Mouse (Mus musculus): ENCODE data around the gene Hand1.

Gene Hand1

DNA sequence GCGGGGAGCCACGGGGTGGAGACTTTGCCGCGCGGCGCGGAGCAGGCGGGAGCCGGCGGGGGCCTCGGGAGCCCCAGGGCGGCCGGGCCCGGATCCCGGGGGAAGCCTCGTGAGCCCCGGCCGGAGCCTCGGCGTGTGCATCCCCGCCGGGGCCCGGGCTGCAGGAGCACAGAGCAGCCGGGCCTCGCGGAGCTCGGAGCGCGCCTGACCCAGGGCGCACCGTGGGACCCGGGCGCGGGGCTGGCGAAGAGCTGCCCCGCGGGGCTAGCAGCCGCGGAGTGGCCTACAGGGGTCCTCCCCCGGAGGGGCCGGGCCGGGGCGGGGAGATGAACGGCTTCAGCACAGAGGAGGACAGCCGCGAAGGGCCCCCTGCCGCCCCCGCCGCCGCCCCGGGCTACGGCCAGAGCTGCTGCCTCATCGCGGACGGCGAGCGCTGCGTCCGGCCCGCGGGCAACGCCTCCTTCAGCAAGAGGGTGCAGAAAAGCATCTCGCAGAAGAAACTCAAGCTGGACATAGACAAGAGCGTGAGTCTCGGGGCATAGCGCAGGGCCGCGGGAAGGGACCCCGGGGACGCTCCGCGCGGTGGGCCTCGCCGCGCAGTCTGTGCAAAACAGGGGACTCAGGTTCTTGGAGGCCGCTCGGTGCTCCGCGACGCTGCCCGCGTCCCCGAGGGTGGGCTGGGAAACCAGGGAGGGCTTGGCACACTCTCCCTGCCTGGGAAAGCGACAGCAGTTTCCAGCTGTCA, 30.7 kb downstream of the Hand1 start:
- no peak for DNase-seq (ENCODE audit: low read depth)

DNA sequence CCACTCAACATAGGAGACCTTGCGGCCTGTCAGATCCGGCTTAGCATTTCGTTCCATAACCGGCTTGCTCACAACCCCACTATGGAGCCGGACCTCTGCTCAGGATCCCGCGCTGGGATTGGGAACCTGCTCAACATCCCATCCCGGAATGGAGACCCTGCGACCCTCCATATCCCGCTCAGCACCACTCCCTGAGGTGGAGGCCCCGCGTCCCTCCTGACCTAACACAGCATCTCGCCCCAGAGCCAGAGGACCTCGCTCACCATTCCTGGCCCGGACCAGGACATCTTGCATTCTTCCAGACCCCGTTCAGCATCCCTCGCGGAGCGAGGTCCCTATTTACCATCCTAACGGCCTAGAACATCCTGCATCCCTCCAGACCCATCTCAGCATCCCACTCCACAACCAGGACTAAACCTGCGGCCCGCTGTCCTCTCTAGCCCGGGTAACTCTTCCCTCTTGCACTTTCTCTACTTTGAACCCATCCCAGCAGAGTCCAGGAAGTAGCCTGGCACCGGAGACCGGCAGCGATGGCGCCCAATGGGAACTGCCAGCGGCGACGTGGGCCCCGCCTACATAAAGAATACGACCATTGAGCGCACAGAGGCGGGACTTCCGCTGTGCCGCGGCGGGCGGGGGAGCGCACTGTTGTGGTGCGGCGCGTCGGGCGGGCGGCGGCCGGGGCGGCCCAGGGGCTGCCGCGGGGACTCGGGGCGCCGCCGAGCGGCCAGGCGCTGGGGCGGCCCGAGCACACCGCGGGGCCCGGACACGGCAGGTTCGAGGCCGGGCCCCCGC, 31.4 kb downstream of the Hand1 start, which contains the start of gene Sap30l:
TSS of gene Sap30l (plus strand) at position 667 of the 795 bp plus-strand sequence.
- DNase-seq (ENCODE audit: low read depth), result peak; percentile 90

DNA sequence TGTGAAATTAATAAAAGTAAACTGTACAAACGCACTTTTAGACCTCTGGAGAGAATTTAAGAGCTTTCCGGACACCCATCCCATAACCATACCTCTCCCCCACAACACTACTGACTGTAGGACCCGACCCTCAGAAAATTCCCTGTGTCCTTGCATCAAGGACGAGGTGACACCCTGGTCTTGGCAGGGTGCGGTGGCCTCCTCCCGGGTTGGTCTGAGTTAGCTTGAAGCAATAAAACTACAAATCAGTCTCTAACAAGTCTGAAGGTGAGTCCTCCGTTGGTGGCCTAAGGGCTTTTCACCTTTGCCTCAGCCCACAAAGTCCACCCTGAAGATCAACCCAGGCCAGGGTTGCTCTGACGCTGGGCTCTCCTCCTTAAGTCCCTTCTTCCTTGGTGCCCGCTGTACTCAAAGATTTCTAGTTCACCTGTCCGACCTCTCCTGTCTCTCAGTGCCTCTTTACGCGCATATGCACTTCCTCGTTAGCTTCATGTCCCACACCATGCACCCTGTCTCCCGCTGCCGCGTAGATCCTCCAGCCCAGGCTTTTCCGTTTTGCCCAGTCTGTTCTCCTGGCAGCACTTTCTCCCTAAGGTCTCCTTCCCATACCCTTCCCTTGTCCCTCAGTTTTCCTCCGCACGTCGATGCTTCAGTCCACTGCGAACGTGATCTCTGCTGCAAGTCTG, 32.2 kb downstream of the Hand1 start:
- no peak for DNase-seq (ENCODE audit: low read depth)

DNA sequence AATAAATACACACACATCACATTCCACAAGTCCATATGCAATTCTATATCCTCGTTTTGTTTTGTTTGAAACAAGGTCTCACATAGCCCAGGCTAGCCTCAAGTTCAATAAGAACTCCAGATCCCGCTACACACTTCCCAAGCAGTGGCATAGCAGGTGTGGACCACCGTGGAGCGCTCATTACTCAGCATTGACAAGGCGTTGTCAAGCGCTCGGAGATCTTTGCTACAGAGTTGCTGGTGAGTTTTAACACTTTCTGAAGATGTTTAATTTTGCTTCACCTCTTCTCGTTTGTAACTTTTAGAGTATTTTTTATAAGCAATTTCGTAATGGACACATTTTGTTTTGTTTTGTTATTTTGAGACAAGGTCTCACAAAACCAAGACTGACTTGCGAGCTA, 33.2 kb downstream of the Hand1 start:
- DNase-seq (ENCODE audit: low read depth), result no peak

DNA sequence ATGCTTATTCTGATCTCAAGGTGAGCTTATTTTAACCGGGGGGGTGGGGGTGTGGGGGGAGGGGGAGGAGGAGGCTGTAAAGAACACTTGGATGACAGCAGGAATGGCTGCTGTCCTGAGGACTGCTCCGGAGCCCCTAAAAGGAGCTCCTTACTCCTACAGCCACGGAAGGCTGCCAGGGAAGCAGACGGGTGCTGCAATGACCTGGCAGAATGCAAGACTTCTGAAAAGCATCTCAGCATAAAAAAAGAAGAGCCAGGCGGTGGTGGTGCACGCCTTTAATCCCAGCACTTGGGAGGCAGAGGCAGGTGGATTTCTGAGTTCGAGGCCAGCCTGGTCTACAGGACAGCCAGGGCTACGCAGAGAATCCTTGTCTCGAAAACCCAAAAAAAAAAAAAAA, 34.8 kb downstream of the Hand1 start:
- DNase-seq (ENCODE audit: low read depth), result no peak

DNA sequence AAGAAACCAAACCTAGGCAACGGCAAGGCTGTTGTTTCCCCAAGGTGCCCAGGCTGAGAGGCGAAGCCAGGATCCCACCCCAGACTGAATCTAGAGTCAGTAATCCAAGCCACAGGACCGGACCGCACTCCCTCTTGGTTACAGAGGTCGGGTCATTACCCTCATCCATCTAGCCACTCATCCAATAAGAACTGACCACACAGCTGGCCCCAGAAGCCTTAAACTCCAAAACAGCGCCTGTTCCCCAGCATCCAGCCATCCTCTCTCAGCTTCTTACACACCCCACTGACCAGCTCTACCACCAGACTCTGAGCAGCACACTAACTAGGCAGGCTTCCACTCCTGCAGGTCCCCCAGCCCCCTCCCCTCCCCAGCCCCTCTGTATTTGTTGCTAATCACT, 37.5 kb downstream of the Hand1 start:
- DNase-seq (ENCODE audit: low read depth), result no peak

DNA sequence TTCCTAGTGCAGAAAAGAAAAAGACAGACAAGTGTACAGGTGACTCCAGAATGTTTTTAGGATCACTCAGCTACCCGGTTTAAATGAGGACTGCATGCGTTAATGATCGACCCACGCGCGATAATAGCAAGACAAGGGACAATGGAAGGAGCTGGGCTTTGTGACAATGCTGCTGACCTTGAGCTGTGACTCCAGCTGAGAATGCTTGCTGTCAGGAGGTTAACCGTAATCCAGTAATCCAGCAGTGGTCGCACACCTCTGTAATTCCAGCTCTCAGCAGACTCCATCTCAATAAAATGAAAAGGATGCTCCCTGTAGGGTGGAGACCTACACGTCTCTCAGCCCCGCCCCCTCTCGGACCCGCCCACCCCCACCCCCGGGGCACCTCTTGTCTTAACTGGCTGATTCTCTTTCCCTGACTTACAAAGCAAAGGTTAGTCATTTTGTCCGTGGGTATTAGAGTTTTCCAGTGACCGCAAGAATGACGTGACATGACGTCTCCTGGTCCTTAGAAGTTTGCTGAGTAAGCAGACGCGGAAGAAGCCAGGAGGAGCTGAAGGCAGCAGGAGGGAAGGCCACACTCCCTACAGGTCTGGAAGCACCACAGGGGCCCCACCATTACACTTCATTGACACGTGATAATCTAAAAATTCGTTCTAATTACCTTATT, 41.6 kb downstream of the Hand1 start:
- no peak for DNase-seq (ENCODE audit: low read depth)

DNA sequence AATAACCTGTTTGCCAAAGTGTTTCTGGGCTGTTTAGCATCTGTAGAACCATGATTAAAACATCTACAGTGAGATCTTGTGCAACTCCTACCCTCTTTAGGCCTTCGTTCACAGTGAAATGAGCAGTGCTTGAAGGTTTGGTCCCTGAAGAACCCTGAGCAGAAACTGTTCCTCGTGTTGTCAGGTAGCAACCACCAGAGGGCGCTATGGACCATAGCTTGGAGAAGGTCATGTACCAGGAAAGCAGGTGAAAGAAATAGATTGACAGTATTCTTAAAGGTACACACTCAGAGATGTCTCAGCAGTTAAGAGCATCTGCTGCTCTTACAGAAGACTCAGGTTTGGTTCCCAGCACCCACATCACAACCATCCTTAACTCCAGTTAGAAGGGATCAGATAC, 44.7 kb downstream of the Hand1 start:
- peak; percentile 57 for DNase-seq (ENCODE audit: low read depth)

DNA sequence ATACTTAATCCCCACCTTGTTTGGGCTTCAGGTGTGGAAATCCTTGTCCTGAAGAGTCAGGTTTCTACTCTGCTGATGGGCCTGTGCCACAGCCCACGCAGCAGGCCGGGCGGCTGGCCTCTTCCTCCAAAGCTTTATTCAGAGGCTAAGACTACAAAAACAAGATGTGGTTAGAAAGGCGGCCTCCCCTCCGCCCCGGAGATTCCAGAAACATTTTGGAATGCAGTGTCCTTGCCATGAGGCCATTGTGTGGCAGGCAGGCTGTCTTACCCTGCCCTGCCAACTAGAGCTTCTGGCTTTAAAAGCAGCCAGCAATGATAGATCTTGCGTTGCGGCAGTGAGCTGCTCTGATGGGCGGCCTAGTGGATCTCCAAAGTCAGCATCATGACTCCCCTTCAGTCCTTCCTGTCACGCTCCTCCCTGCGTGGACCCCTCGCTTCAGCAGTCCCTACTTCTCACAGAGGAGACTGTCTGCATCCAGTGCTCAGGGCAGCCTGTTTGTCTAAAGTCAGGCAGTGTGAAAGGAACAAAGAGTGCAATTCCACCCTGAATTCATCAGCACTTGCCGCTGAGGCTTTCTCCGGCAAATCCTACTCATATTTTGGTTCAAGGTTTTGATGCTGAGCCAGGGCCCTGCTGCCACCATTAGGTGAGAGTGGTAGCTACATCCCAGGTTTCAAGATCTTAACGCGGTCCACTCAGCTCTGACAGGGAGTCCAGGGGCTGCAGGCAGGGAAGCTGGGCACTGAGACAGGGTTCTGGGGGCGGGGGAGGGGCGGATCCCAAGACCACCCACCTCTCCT, 45.8 kb downstream of the Hand1 start:
- no peak for DNase-seq (ENCODE audit: low read depth)

DNA sequence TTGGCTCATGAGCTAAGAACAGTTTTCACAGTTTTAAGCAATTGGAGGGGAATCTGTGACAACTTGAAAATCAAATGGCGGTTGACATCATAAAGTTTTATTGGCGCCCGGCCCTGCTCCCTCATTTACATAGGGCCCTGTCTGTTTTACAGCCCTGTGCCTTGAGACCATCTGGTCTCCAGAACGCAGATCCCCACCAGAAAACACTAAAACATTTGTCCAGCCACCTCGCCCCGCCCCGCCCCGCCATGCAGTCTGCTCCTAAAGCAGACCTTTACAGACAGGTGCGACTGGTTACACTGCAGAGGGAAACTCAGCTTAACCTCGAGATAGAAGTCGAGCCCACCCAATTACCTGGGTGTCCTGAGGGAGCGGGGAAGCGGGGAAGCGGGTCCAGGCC, 52.8 kb downstream of the Hand1 start:
- no peak for DNase-seq (ENCODE audit: low read depth)

Measured in c-Kit-positive CD71-positive TER-119-negative erythroid progenitor cells, embryonic 14.5 days (primary cell).